Mouse (Mus musculus) stomach, embryonic 14.5 days (tissue): ENCODE results near the gene Rgn. TPM values are rescaled to one million over a fixed set of nuclear protein-coding genes. Genes with fewer than 3 reads are reported as not detected.

ENCODE experiments used
- polyA plus RNA-seq: library from polyadenylated mRNA; unstranded; fragments of >200 nt; fragmentation: Nextera tagmentation; extraction: Ambion mirVana; gene quantifications from 2 replicates; pipeline ENCODE4 v1.2.1, GENCODE M21; 2014

Gene Rgn
- polyA plus RNA-seq, 1 experiment from 2014 or later, result 0.71 TPM

Other genes starting within 250 kb of the Rgn start
- 23.0 and 24.5 TPM in 2 replicates for gene Rp2, start 185.3 kb upstream of the Rgn start, polyA plus RNA-seq
- 8.6 and 9.2 TPM in 2 replicates for gene Jade3, start 124.1 kb upstream of the Rgn start, polyA plus RNA-seq
- 51.3 and 54.7 TPM in 2 replicates for gene Rbm10, start 67.7 kb downstream of the Rgn start, polyA plus RNA-seq
- gene Ndufb11, start 67.8 kb downstream of the Rgn start, polyA plus RNA-seq, result 251 and 252 TPM in 2 replicates
- gene Uba1, start 108.5 kb downstream of the Rgn start, polyA plus RNA-seq, result 169 and 181 TPM in 2 replicates
- 74.2 and 79.8 TPM in 2 replicates for gene Cdk16, start 138.2 kb downstream of the Rgn start, polyA plus RNA-seq
- gene Usp11, start 154.1 kb downstream of the Rgn start, polyA plus RNA-seq, result 34.0 and 38.6 TPM in 2 replicates
- 104 and 105 TPM in 2 replicates for gene Araf, start 248.0 kb downstream of the Rgn start, polyA plus RNA-seq